Mouse (Mus musculus): ENCODE results near the gene 2310030G06Rik. TPM values are rescaled to one million over a fixed set of nuclear protein-coding genes. Genes with fewer than 3 reads are reported as not detected.

Gene 2310030G06Rik
- polyA plus RNA-seq, 1 experiment from 2014 or later: 12.7 TPM

DNA sequence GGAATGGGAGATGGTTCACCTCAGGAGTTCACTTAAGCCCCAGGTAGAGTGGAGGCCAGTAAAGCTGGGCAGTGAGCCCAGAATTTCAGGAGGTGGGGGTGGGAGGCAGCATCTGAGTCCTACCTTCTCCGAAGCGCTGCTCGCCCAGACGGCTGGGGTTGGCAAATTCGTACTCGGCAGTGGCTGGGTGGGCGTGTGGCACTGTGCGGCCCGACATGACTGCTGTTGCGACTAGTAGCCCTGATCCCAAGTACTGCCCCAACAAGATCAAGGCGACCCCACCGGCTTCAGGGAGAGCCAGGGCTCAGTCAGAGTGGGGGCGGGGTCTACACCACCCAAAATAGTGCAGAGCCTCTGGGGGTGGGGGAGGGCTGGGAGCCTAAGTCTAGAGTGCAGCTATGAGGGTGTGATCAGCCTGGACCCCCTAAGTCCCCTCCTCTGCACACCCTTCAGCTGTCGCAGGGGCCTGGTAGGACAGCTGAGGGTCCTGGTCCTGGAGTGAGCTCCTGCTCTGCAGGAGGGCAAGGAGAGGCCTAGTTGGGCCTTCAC is 5.8 kb upstream of the 2310030G06Rik start, which contains the start of gene Hspb2:
TSS of gene Hspb2 (minus strand) at position 301 of the 549 bp plus-strand sequence.
- no peaks in the 10 kb centered on the region for H3K27me3 ChIP-seq (replicated peaks; ENCODE audit: control insufficient read depth, insufficient read depth, low read length)
- ATAC-seq (replicated peaks; ENCODE audit: low FRiP score, low TSS enrichment, low read depth) (peak; percentile 50; the same call in 1 of the 2 replicates), DNase-seq (ENCODE audit: low spot score) (no peak)
- peak within 1 kb of the TSS; percentile 29; the same call in 1 of the 2 replicates for H3K27ac ChIP-seq (ENCODE audit: low read depth)
- no peak within 1 kb of the TSS for H3K9ac ChIP-seq (ENCODE audit: low read length)
- H3K36me3 ChIP-seq (ENCODE audit: control insufficient read depth, insufficient read depth, low read length): no peaks in the 10 kb centered on the region
- WGBS: 74% methylated on average over 14 of the region's 14 CpGs
- no peaks in the 10 kb centered on the region for H3K9me3 ChIP-seq (ENCODE audit: control insufficient read depth, low read length)
- peak within 1 kb of the TSS; percentile 24; the same call in 1 of the 2 replicates for H3K4me2 ChIP-seq (ENCODE audit: low read length)
- H3K4me1 ChIP-seq (replicated peaks; ENCODE audit: control insufficient read depth, insufficient read depth, low read length): no peaks in the 10 kb centered on the region; the same call in 1 of the 2 replicates
- H3K4me3 ChIP-seq (ENCODE audit: low read depth, low read length): peak within 1 kb of the TSS; percentile 8; the same call in 1 of the 2 replicates

- H3K9ac ChIP-seq (ENCODE audit: low read length): no peak within 1 kb of the TSS
- DNase-seq (ENCODE audit: low spot score): no peak
Measured at GRCm38 (mm10) chr9:50751323-50751722, 5.0 kb upstream of the 2310030G06Rik start, which contains the start of gene Cryab. Gene Cryab (plus strand): TSS chr9:50751325.

GRCm38 (mm10) chr9:50750706-50751105 is 4.4 kb upstream of the 2310030G06Rik start:
- H3K27me3 ChIP-seq (replicated peaks; ENCODE audit: control insufficient read depth, insufficient read depth, low read length): no peaks in the 10 kb centered on the region
- 73% methylated on average over 6 of the region's 6 CpGs for WGBS
- H3K27ac ChIP-seq (ENCODE audit: low read depth): no peak overlapping the region
- H3K4me1 ChIP-seq (replicated peaks; ENCODE audit: control insufficient read depth, insufficient read depth, low read length): no peaks in the 10 kb centered on the region; the same call in 1 of the 2 replicates
- no peaks in the 10 kb centered on the region for H3K9me3 ChIP-seq (ENCODE audit: control insufficient read depth, low read length)
- ATAC-seq (replicated peaks; ENCODE audit: low FRiP score, low TSS enrichment, low read depth): no peak
- DNase-seq (ENCODE audit: low spot score): no peak
- H3K4me2 ChIP-seq (ENCODE audit: low read length): no peak overlapping the region
- no peak overlapping the region for H3K4me3 ChIP-seq (ENCODE audit: low read depth, low read length)
- H3K36me3 ChIP-seq (ENCODE audit: control insufficient read depth, insufficient read depth, low read length): no peaks in the 10 kb centered on the region
- H3K9ac ChIP-seq (ENCODE audit: low read length): no peak overlapping the region

More at GRCm38 (mm10) chr9:50751323-50751722, 5.0 kb upstream of the 2310030G06Rik start, which contains the start of gene Cryab:
- H3K9me3 ChIP-seq (ENCODE audit: control insufficient read depth, low read length): no peaks in the 10 kb centered on the region
- no peaks in the 10 kb centered on the region for H3K27me3 ChIP-seq (replicated peaks; ENCODE audit: control insufficient read depth, insufficient read depth, low read length)
- ATAC-seq (replicated peaks; ENCODE audit: low FRiP score, low TSS enrichment, low read depth): no peak
- H3K4me2 ChIP-seq (ENCODE audit: low read length): no peak within 1 kb of the TSS
- H3K4me3 ChIP-seq (ENCODE audit: low read depth, low read length): no peak within 1 kb of the TSS
- WGBS: 72% methylated on average over 22 of the region's 22 CpGs
- H3K36me3 ChIP-seq (ENCODE audit: control insufficient read depth, insufficient read depth, low read length): no peaks in the 10 kb centered on the region
- no peaks in the 10 kb centered on the region; the same call in 1 of the 2 replicates for H3K4me1 ChIP-seq (replicated peaks; ENCODE audit: control insufficient read depth, insufficient read depth, low read length)
- no peak within 1 kb of the TSS; the same call in 1 of the 2 replicates for H3K27ac ChIP-seq (ENCODE audit: low read depth)

DNA sequence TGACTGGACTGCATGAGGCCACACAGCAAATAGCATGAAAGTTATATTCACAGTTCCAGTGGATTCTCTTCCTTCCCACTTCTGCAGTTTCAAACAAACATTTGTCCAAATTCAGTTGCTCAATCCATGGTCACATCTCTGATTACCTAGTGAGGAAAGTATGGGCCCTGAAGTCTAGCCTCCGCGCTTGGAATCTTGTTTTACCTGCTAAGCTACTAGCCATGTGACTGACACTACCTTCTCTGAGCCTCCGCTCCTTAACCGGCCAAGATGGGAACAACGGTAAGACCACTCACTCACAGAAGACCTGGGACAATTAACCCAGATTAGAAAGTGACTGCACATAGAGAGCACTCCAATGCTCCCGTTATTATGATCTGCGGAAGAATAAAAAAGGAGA is 530 bp downstream of the 2310030G06Rik start:
- ATAC-seq (replicated peaks; ENCODE audit: low FRiP score, low TSS enrichment, low read depth) (peak; percentile 76; the same call in 1 of the 2 replicates), DNase-seq (ENCODE audit: low spot score) (peak; percentile 69)
- Histone ChIP-seq H3K4me3 (ENCODE audit: low read depth, low read length) (peak overlapping the region; percentile 48), H3K4me2 (ENCODE audit: low read length) (peak overlapping the region; percentile 68), H3K36me3 (ENCODE audit: control insufficient read depth, insufficient read depth, low read length) (no peaks in the 10 kb centered on the region), H3K27me3 (replicated peaks; ENCODE audit: control insufficient read depth, insufficient read depth, low read length) (no peaks in the 10 kb centered on the region), H3K4me1 (replicated peaks; ENCODE audit: control insufficient read depth, insufficient read depth, low read length) (no peaks in the 10 kb centered on the region), H3K27ac (ENCODE audit: low read depth) (peak overlapping the region; percentile 81), H3K9me3 (ENCODE audit: control insufficient read depth, low read length) (no peaks in the 10 kb centered on the region), H3K9ac (ENCODE audit: low read length) (peak overlapping the region; percentile 58)
- WGBS: 13% methylated on average over 7 of the region's 7 CpGs

GRCm38 (mm10) chr9:50742744-50743143 is 3.6 kb downstream of the 2310030G06Rik start:
- no peak for DNase-seq (ENCODE audit: low spot score)
- Histone ChIP-seq H3K9ac (ENCODE audit: low read length) (no peak overlapping the region), H3K4me2 (ENCODE audit: low read length) (no peak overlapping the region), H3K4me1 (replicated peaks; ENCODE audit: control insufficient read depth, insufficient read depth, low read length) (no peaks in the 10 kb centered on the region), H3K9me3 (ENCODE audit: control insufficient read depth, low read length) (no peaks in the 10 kb centered on the region), H3K4me3 (ENCODE audit: low read depth, low read length) (no peak overlapping the region), H3K36me3 (ENCODE audit: control insufficient read depth, insufficient read depth, low read length) (0 out of 2 replicates have a peak, but pooled peaks cover 4% of the 10 kb centered on the region), H3K27ac (ENCODE audit: low read depth) (no peak overlapping the region), H3K27me3 (replicated peaks; ENCODE audit: control insufficient read depth, insufficient read depth, low read length) (no peaks in the 10 kb centered on the region)
- ATAC-seq (replicated peaks; ENCODE audit: low FRiP score, low TSS enrichment, low read depth): no peak
- WGBS: 81% methylated on average over 2 of the region's 2 CpGs

- DNase-seq (ENCODE audit: low spot score): no peak
- Histone ChIP-seq H3K27me3 (replicated peaks; ENCODE audit: control insufficient read depth, insufficient read depth, low read length) (no peaks in the 10 kb centered on the region), H3K4me2 (ENCODE audit: low read length) (no peak overlapping the region), H3K27ac (ENCODE audit: low read depth) (no peak overlapping the region), H3K4me3 (ENCODE audit: low read depth, low read length) (no peak overlapping the region), H3K4me1 (replicated peaks; ENCODE audit: control insufficient read depth, insufficient read depth, low read length) (no peaks in the 10 kb centered on the region), H3K9me3 (ENCODE audit: control insufficient read depth, low read length) (no peaks in the 10 kb centered on the region), H3K9ac (ENCODE audit: low read length) (no peak overlapping the region), H3K36me3 (ENCODE audit: control insufficient read depth, insufficient read depth, low read length) (0 out of 2 replicates have a peak, but pooled peaks cover 4% of the 10 kb centered on the region)
- ATAC-seq (replicated peaks; ENCODE audit: low FRiP score, low TSS enrichment, low read depth): no peak
- WGBS: 79% methylated on average over 3 of the region's 3 CpGs
Measured at GRCm38 (mm10) chr9:50742261-50742660, 4.1 kb downstream of the 2310030G06Rik start.

DNA sequence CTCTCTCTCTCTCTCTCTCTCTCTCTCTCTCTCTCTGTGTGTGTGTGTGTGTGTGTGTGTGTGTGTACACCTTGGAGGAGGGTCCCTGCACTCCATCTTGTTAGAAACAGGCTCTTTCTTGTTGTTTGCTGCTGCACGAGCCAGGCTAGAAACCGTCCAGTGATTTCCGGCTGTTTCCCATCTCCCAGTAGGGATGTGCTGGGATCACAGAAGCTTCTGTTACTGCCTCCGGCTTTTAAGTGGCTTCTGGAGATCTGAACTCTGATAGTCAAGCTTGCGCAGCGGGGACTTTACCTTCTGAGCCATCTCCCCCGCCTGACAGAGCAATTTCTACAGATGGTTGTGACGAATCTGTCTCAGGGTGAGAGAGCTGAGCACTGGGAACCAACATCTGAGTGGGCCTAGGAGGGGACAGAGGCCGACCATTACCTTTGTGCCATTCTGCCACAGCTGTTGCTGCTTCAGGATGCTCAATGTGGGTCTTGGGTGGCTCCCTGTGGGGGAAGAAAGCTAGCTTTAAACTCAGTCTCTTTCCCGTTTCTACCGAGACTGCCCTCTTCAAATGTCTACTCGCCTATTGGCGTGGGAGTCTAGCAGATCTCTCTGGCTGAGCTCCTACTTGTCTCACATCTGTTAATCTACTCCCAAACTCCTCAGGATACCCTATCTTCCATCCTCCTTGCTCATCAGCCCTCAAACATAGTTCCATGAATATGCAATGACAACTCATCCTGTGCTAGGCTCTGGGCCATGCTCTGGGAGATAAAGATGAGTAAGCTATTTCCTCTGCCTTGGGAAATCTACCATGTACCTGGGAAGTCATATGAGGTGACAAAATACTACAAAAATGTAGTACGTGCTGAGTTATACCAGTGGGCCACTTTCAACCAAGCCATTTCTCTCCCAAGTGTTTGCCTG is 5.2 kb downstream of the 2310030G06Rik start:
- no peak for DNase-seq (ENCODE audit: low spot score)

More for the DNA sequence above, 5.2 kb downstream of the 2310030G06Rik start:
- Histone ChIP-seq H3K36me3 (ENCODE audit: control insufficient read depth, insufficient read depth, low read length) (0 out of 2 replicates have a peak, but pooled peaks cover 4% of the 10 kb centered on the region), H3K9me3 (ENCODE audit: control insufficient read depth, low read length) (no peaks in the 10 kb centered on the region), H3K9ac (ENCODE audit: low read length) (no peak overlapping the region), H3K27me3 (replicated peaks; ENCODE audit: control insufficient read depth, insufficient read depth, low read length) (no peaks in the 10 kb centered on the region), H3K4me2 (ENCODE audit: low read length) (no peak overlapping the region), H3K27ac (ENCODE audit: low read depth) (no peak overlapping the region), H3K4me3 (ENCODE audit: low read depth, low read length) (no peak overlapping the region), H3K4me1 (replicated peaks; ENCODE audit: control insufficient read depth, insufficient read depth, low read length) (no peaks in the 10 kb centered on the region)
- no peak for ATAC-seq (replicated peaks; ENCODE audit: low FRiP score, low TSS enrichment, low read depth)
- 86% methylated on average over 14 of the region's 14 CpGs for WGBS

Data from intestine, embryonic 14.5 days (tissue).